ENCODE assay signal across 8 mouse cellular contexts in genomic region chr8:120408241-120409215, GRCm38 (mm10).
DNase-seq lines count a peak whose midpoint lies in the region; ATAC-seq and TF ChIP-seq lines count a peak whose summit lies in the region.

No protein-coding gene starts in this region.

- 46% methylated on average over 14 of the region's 14 CpGs for WGBS in cerebellum, adult 2 months
- WGBS in forebrain, embryonic 13.5 days = 49% methylated on average over 14 of the region's 14 CpGs
- 43% methylated on average over 14 of the region's 14 CpGs for WGBS in lung, embryonic 14.5 days

- no peak overlapping the region for H3K27ac ChIP-seq in cerebellum, adult 2 months (ENCODE audit: insufficient read depth, low read length)
- peak overlapping the region; percentile 65 for H3K27ac ChIP-seq in forebrain, embryonic 13.5 days
- peak overlapping the region; percentile 46; the same call in 1 of the 2 replicates for H3K27ac ChIP-seq in lung, embryonic 14.5 days (ENCODE audit: low read depth)

- no peak for ATAC-seq in cerebellum, adult (ENCODE audit: insufficient number of reproducible peaks, low FRiP score, low TSS enrichment)
- ATAC-seq in forebrain, embryonic 13.5 days = no peak
- peak; percentile 5; the same call in 1 of the 2 replicates for ATAC-seq in lung, embryonic 14.5 days (ENCODE audit: insufficient read depth)
- no peak for ATAC-seq in megakaryocyte-erythroid progenitor cell, adult 5-6 weeks (replicated peaks; ENCODE audit: low FRiP score, low TSS enrichment, poor library complexity, severe bottlenecking)

- H3K4me1 ChIP-seq in cerebellum, adult 2 months (ENCODE audit: control insufficient read depth, insufficient read depth, low read length) = peaks cover 48% of the 10 kb centered on the region
- peaks cover 88% of the 10 kb centered on the region for H3K4me1 ChIP-seq in forebrain, embryonic 13.5 days
- H3K4me1 ChIP-seq in lung, embryonic 14.5 days (ENCODE audit: insufficient read depth) = peaks cover 14% of the 10 kb centered on the region

- no peak overlapping the region for H3K4me2 ChIP-seq in forebrain, embryonic 13.5 days
- H3K4me2 ChIP-seq in lung, embryonic 14.5 days = no peak overlapping the region

- no peak for TF ChIP-seq CTCF in cerebellum, adult 2 months (IDR thresholded peaks at IDR 0.05; ENCODE audit: borderline replicate concordance, insufficient read depth, low read depth, low read length)
- TF ChIP-seq CTCF in lung, embryonic 14.5 days (IDR thresholded peaks at IDR 0.05; ENCODE audit: low read depth) = peak; percentile 59

- no peak for TF ChIP-seq POLR2A in cerebellum, adult 2 months (IDR thresholded peaks at IDR 0.05; ENCODE audit: borderline replicate concordance, insufficient read depth, low read length)

- peak overlapping the region; percentile 27; the same call in 1 of the 2 replicates for H3K9ac ChIP-seq in forebrain, embryonic 13.5 days
- no peak overlapping the region for H3K9ac ChIP-seq in lung, embryonic 14.5 days

- no peaks in the 10 kb centered on the region for H3K36me3 ChIP-seq in forebrain, embryonic 13.5 days (ENCODE audit: poor library complexity, severe bottlenecking)
- H3K36me3 ChIP-seq in lung, embryonic 14.5 days (ENCODE audit: insufficient read depth) = no peaks in the 10 kb centered on the region

- no peak overlapping the region for H3K4me3 ChIP-seq in cerebellum, adult 2 months (replicated peaks; ENCODE audit: insufficient read depth, low read depth, low read length)
- H3K4me3 ChIP-seq in forebrain, embryonic 13.5 days = no peak overlapping the region
- H3K4me3 ChIP-seq in lung, embryonic 14.5 days (ENCODE audit: low read depth, low read length) = no peak overlapping the region

- H3K27me3 ChIP-seq in cerebellum, adult 2 months (ENCODE audit: control insufficient read depth, insufficient read depth, low read length) = no peaks in the 10 kb centered on the region
- H3K27me3 ChIP-seq in forebrain, embryonic 13.5 days = 0 out of 2 replicates have a peak, but pooled peaks cover 2% of the 10 kb centered on the region
- no peaks in the 10 kb centered on the region for H3K27me3 ChIP-seq in lung, embryonic 14.5 days (ENCODE audit: insufficient read depth, low read length)

- H3K9me3 ChIP-seq in forebrain, embryonic 13.5 days (replicated peaks) = no peaks in the 10 kb centered on the region
- no peaks in the 10 kb centered on the region for H3K9me3 ChIP-seq in lung, embryonic 14.5 days (ENCODE audit: low read depth, low read length)

- DNase-seq in cerebellum, adult 2 months = peak; percentile 59 to 65
- DNase-seq in A20 (ENCODE audit: low read depth, low spot score) = peak; percentile 25
- peak; percentile 59 for DNase-seq in lung, embryonic 14.5 days
- no peak for DNase-seq in layer of hippocampus, postnatal 14 days (ENCODE audit: low spot score in 2 of 2)
- no peak for DNase-seq in layer of hippocampus, postnatal 25 days (ENCODE audit: extremely low spot score in 1 of 2, low spot score in 1 of 2)

Comparison
In these comparisons a context has a peak if more than half of its experiments do, and no peak if none do; other contexts are left out.
1. DNase-seq: peak in cerebellum, adult 2 months (2 of 2), A20 (single experiment) and lung, embryonic 14.5 days (single experiment); none in layer of hippocampus, postnatal 14 days (0 of 2) and layer of hippocampus, postnatal 25 days (0 of 2).